Mouse (Mus musculus): ENCODE data around the gene Nr1i3. TPM values are rescaled to one million over a fixed set of nuclear protein-coding genes. Genes with fewer than 3 reads are reported as not detected.

Nr1i3 gene
- polyA plus RNA-seq, 1 experiment from 2014 or later = 0.36 TPM

- Histone ChIP-seq H3K4me2 (peak overlapping the region; percentile 15; the same call in 1 of the 2 replicates), H3K9me3 (replicated peaks) (no peaks in the 10 kb centered on the region), H3K9ac (no peak overlapping the region), H3K36me3 (no peaks in the 10 kb centered on the region), H3K27ac (0 out of 2 replicates have a peak overlapping the region, but pooled peaks have one; percentile 22), H3K4me1 (peaks cover 47% of the 10 kb centered on the region), H3K4me3 (no peak overlapping the region), H3K27me3 (replicated peaks) (peaks cover 51% of the 10 kb centered on the region)
- WGBS (ENCODE audit: insufficient replicate concordance) = 5% methylated on average over 2 of the region's 2 CpGs
- ATAC-seq = no peak
Measured at GRCm38 (mm10) chr1:171263185-171263611, 49.4 kb downstream of the Nr1i3 start.

GRCm38 (mm10) chr1:171263666-171264461 is 50.1 kb downstream of the Nr1i3 start:
- H3K36me3 ChIP-seq = no peaks in the 10 kb centered on the region
- no peak for ATAC-seq
- H3K9ac ChIP-seq = no peak overlapping the region
- 61% methylated on average over 3 of the region's 3 CpGs for WGBS (ENCODE audit: insufficient replicate concordance)
- H3K4me1 ChIP-seq = peaks cover 46% of the 10 kb centered on the region
- H3K27ac ChIP-seq = peak overlapping the region; percentile 22; the same call in 1 of the 2 replicates
- no peaks in the 10 kb centered on the region for H3K9me3 ChIP-seq (replicated peaks)
- no peak overlapping the region for H3K4me2 ChIP-seq
- peaks cover 47% of the 10 kb centered on the region for H3K27me3 ChIP-seq (replicated peaks)
- H3K4me3 ChIP-seq = no peak overlapping the region

GRCm38 (mm10) chr1:171265971-171266744 is 52.4 kb downstream of the Nr1i3 start:
- Histone ChIP-seq H3K4me1 (peaks cover 43% of the 10 kb centered on the region), H3K4me3 (no peak overlapping the region), H3K27ac (no peak overlapping the region), H3K9ac (0 out of 2 replicates have a peak overlapping the region, but pooled peaks have one; percentile 10), H3K27me3 (replicated peaks) (peaks cover 29% of the 10 kb centered on the region), H3K36me3 (no peaks in the 10 kb centered on the region), H3K4me2 (peak overlapping the region; percentile 22), H3K9me3 (replicated peaks) (no peaks in the 10 kb centered on the region)
- ATAC-seq = no peak
- WGBS (ENCODE audit: insufficient replicate concordance) = 35% methylated on average over 4 of the region's 4 CpGs

- H3K4me2 ChIP-seq = no peak overlapping the region
- no peak overlapping the region for H3K4me3 ChIP-seq
- peaks cover 8% of the 10 kb centered on the region for H3K27me3 ChIP-seq (replicated peaks)
- H3K27ac ChIP-seq = no peak overlapping the region
- H3K9me3 ChIP-seq (replicated peaks) = no peaks in the 10 kb centered on the region
- 50% methylated on average over 1 of the region's 1 CpGs for WGBS (ENCODE audit: insufficient replicate concordance)
- no peak overlapping the region for H3K9ac ChIP-seq
- peaks cover 18% of the 10 kb centered on the region for H3K36me3 ChIP-seq
- no peak for ATAC-seq
- H3K4me1 ChIP-seq = peaks cover 51% of the 10 kb centered on the region
Measured at GRCm38 (mm10) chr1:171268341-171268740, 54.6 kb downstream of the Nr1i3 start.

- Histone ChIP-seq H3K4me3 (peak within 1 kb of the TSS; percentile 86), H3K9me3 (replicated peaks) (no peaks in the 10 kb centered on the region), H3K4me2 (peak within 1 kb of the TSS; percentile 95), H3K4me1 (peaks cover 55% of the 10 kb centered on the region), H3K27ac (peak within 1 kb of the TSS; percentile 76), H3K36me3 (peaks cover 34% of the 10 kb centered on the region), H3K9ac (peak within 1 kb of the TSS; percentile 86), H3K27me3 (replicated peaks) (no peaks in the 10 kb centered on the region)
- WGBS (ENCODE audit: insufficient replicate concordance) = 5% methylated on average over 36 of the region's 36 CpGs
- peak; percentile 92 for ATAC-seq
Measured at GRCm38 (mm10) chr1:171269848-171270572, 56.2 kb downstream of the Nr1i3 start, which contains the start of gene B4galt3. TSS of gene B4galt3 (plus strand) at chr1:171270328.

Other genes with a start within 250 kb of the Nr1i3 start
- 1.7 and 1.9 TPM in 2 replicates for gene Fcgr2b, start 237.4 kb upstream of the Nr1i3 start, polyA plus RNA-seq (2016; fragmentation: Nextera tagmentation; extraction: Ambion mirVana)
- 1.3 and 2.0 TPM in 2 replicates for gene Fcgr4, start 195.1 kb upstream of the Nr1i3 start, polyA plus RNA-seq (2016; fragmentation: Nextera tagmentation; extraction: Ambion mirVana)
- 16.1 and 17.0 TPM in 2 replicates for gene Fcgr3, start 149.0 kb upstream of the Nr1i3 start, polyA plus RNA-seq (2016; fragmentation: Nextera tagmentation; extraction: Ambion mirVana)
- 2.1 and 2.3 TPM in 2 replicates for gene Cfap126, start 100.1 kb upstream of the Nr1i3 start, polyA plus RNA-seq (2016; fragmentation: Nextera tagmentation; extraction: Ambion mirVana)
- gene Sdhc, start 63.4 kb upstream of the Nr1i3 start, polyA plus RNA-seq (2016; fragmentation: Nextera tagmentation; extraction: Ambion mirVana) = 140 and 155 TPM in 2 replicates
- gene Mpz, start 63.3 kb upstream of the Nr1i3 start, polyA plus RNA-seq (2016; fragmentation: Nextera tagmentation; extraction: Ambion mirVana) = 0.10 and 0.18 TPM in 2 replicates
- gene Pcp4l1, start 17.7 kb upstream of the Nr1i3 start, polyA plus RNA-seq (2016; fragmentation: Nextera tagmentation; extraction: Ambion mirVana) = 1.1 and 1.2 TPM in 2 replicates
- 20.7 and 21.9 TPM in 2 replicates for gene Tomm40l, start 8.5 kb downstream of the Nr1i3 start, polyA plus RNA-seq (2016; fragmentation: Nextera tagmentation; extraction: Ambion mirVana)
- gene Apoa2, start 11.1 kb downstream of the Nr1i3 start, polyA plus RNA-seq (2016; fragmentation: Nextera tagmentation; extraction: Ambion mirVana) = 2,516 and 2,642 TPM in 2 replicates
- 55.8 and 60.7 TPM in 2 replicates for gene Fcer1g, start 20.4 kb downstream of the Nr1i3 start, polyA plus RNA-seq (2016; fragmentation: Nextera tagmentation; extraction: Ambion mirVana)
- gene Adamts4, start 36.5 kb downstream of the Nr1i3 start, polyA plus RNA-seq (2016; fragmentation: Nextera tagmentation; extraction: Ambion mirVana) = 0.61 and 0.72 TPM in 2 replicates
- gene Ndufs2, start 37.4 kb downstream of the Nr1i3 start, polyA plus RNA-seq (2016; fragmentation: Nextera tagmentation; extraction: Ambion mirVana) = 160 and 167 TPM in 2 replicates
- gene B4galt3, start 56.4 kb downstream of the Nr1i3 start, polyA plus RNA-seq (2016; fragmentation: Nextera tagmentation; extraction: Ambion mirVana) = 29.9 and 35.8 TPM in 2 replicates
- gene Ppox, start 67.2 kb downstream of the Nr1i3 start, polyA plus RNA-seq (2016; fragmentation: Nextera tagmentation; extraction: Ambion mirVana) = 199 and 207 TPM in 2 replicates
- gene Usp21, start 74.0 kb downstream of the Nr1i3 start, polyA plus RNA-seq (2016; fragmentation: Nextera tagmentation; extraction: Ambion mirVana) = 36.2 and 38.6 TPM in 2 replicates
- 55.9 and 58.3 TPM in 2 replicates for gene Ufc1, start 81.1 kb downstream of the Nr1i3 start, polyA plus RNA-seq (2016; fragmentation: Nextera tagmentation; extraction: Ambion mirVana)
- 24.9 and 26.1 TPM in 2 replicates for gene Dedd, start 115.2 kb downstream of the Nr1i3 start, polyA plus RNA-seq (2016; fragmentation: Nextera tagmentation; extraction: Ambion mirVana)
- 22.8 and 25.3 TPM in 2 replicates for gene Nit1, start 131.7 kb downstream of the Nr1i3 start, polyA plus RNA-seq (2016; fragmentation: Nextera tagmentation; extraction: Ambion mirVana)
- gene Pfdn2, start 131.7 kb downstream of the Nr1i3 start, polyA plus RNA-seq (2016; fragmentation: Nextera tagmentation; extraction: Ambion mirVana) = 74.3 and 76.1 TPM in 2 replicates
- 0.35 and 0.46 TPM in 2 replicates for gene Klhdc9, start 146.8 kb downstream of the Nr1i3 start, polyA plus RNA-seq (2016; fragmentation: Nextera tagmentation; extraction: Ambion mirVana)
- gene Nectin4, start 156.1 kb downstream of the Nr1i3 start, polyA plus RNA-seq (2016; fragmentation: Nextera tagmentation; extraction: Ambion mirVana) = 0.06 and 0.13 TPM in 2 replicates
- 4.7 and 5.3 TPM in 2 replicates for gene Arhgap30, start 175.0 kb downstream of the Nr1i3 start, polyA plus RNA-seq (2016; fragmentation: Nextera tagmentation; extraction: Ambion mirVana)
- gene Usf1, start 197.3 kb downstream of the Nr1i3 start, polyA plus RNA-seq (2016; fragmentation: Nextera tagmentation; extraction: Ambion mirVana) = 27.5 and 28.7 TPM in 2 replicates
- 3.1 TPM in 2 replicates for gene Tstd1, start 204.9 kb downstream of the Nr1i3 start, polyA plus RNA-seq (2016; fragmentation: Nextera tagmentation; extraction: Ambion mirVana)
- gene F11r, start 223.6 kb downstream of the Nr1i3 start, polyA plus RNA-seq (2016; fragmentation: Nextera tagmentation; extraction: Ambion mirVana) = 28.2 and 28.9 TPM in 2 replicates